Mouse (Mus musculus) midbrain, embryonic 14.5 days (tissue): ENCODE measurements around the gene Nsmce4a. TPM values are rescaled to one million over a fixed set of nuclear protein-coding genes. Genes with fewer than 3 reads are reported as not detected.

Source experiments
- ATAC-seq: fragments of 200-750 bp; cut with Nextera tagmentation; 2 replicates; pipeline ENCODE4 v1.8.0; 2017; ENCODE audit warnings: moderate number of reproducible peaks, moderate library complexity; ENCODE audit not compliant: low FRiP score, low TSS enrichment
- DNase-seq: peaks from one replicate; pipeline ENCODE4 v3.0.0-alpha.2; 2015
- H3K27ac ChIP-seq: fragments of 300-500 bp; sonication (generic); replicated peaks from 2 replicates; pipeline ENCODE4 v1.5.1; 2014; ENCODE audit warnings: mild to moderate bottlenecking, low read depth, low read length, moderate library complexity
- H3K27me3 ChIP-seq: fragments of 300-500 bp; sonication (generic); 2 replicates; pipeline ENCODE4 v1.6.1; 2014; ENCODE audit warnings: low read length, control low read depth, mixed read lengths; ENCODE audit not compliant: control insufficient read depth, insufficient read depth
- H3K36me3 ChIP-seq: fragments of 300-500 bp; sonication (generic); 2 replicates; pipeline ENCODE4 v1.6.1; 2014; ENCODE audit warnings: low read length, control low read depth; ENCODE audit not compliant: control insufficient read depth, insufficient read depth
- H3K4me1 ChIP-seq: fragments of 300-500 bp; sonication (generic); 2 replicates; pipeline ENCODE4 v1.6.1; 2014; ENCODE audit warnings: mild to moderate bottlenecking, antibody characterized with exemption, low read length, control low read depth; ENCODE audit not compliant: control insufficient read depth, insufficient read depth
- H3K4me2 ChIP-seq: fragments of 300-500 bp; sonication (generic); 2 replicates; pipeline ENCODE4 v1.6.1; 2014; ENCODE audit warnings: mild to moderate bottlenecking, low read length, moderate library complexity
- H3K4me3 ChIP-seq: fragments of 300-500 bp; sonication (generic); replicated peaks from 2 replicates; pipeline ENCODE4 v1.5.1; 2014; ENCODE audit warnings: low read depth, low read length
- H3K9ac ChIP-seq: fragments of 300-500 bp; sonication (generic); replicated peaks from 2 replicates; pipeline ENCODE4 v1.6.1; 2014; ENCODE audit warnings: mild to moderate bottlenecking, low read length, moderate library complexity
- H3K9me3 ChIP-seq: fragments of 300-500 bp; sonication (generic); 2 replicates; pipeline ENCODE4 v1.6.1; 2016; ENCODE audit warnings: low read length, control low read depth, mixed read lengths; ENCODE audit not compliant: control insufficient read depth
- WGBS: fragments of 180-500 bp; shearing (Covaris S2); extraction: QIAGEN DNeasy Blood & Tissue Kit; methylation state at CpG from one replicate; pipeline ENCODE4 v1.1.7; 2014; 5-methylcytosine and 5-hydroxymethylcytosine counted together
- polyA plus RNA-seq: library from polyadenylated mRNA; unstranded; fragments of >200 nt; fragmentation: Nextera tagmentation; extraction: Ambion mirVana; gene quantifications from 2 replicates; pipeline ENCODE4 v1.2.1, GENCODE M21; 2014

Gene Nsmce4a
- polyA plus RNA-seq, 1 experiment from 2014 or later: 114 TPM

DNA sequence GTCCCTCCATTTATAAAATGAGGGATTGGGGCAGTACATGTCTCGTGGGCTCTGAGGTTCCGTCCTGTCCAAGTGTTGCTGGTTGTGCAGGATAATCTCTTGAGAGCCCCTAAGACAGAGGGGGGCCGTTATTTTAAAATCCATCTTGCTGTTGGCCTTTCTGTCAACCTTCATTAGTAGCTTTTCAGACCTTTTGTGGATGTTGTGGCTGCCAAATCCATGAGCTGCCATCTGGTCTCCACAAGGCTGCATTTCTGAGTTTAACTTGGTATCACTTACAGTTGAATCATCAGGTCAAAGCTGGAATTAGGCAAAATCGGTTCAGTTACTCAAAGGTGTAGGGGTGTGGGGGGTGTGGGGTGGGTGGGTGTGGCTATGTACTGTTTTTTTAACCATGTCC lies 19.6 kb downstream of the Nsmce4a start:
- Histone ChIP-seq H3K36me3 (no peaks in the 10 kb centered on the region), H3K27ac (no peak overlapping the region), H3K9ac (no peak overlapping the region), H3K9me3 (no peaks in the 10 kb centered on the region), H3K4me2 (no peak overlapping the region), H3K4me3 (no peak overlapping the region), H3K4me1 (0 out of 2 replicates have a peak, but pooled peaks cover 6% of the 10 kb centered on the region), H3K27me3 (no peaks in the 10 kb centered on the region)
- DNase-seq (no peak), ATAC-seq (no peak)
- 75% methylated on average over 4 of the region's 4 CpGs for WGBS

DNA sequence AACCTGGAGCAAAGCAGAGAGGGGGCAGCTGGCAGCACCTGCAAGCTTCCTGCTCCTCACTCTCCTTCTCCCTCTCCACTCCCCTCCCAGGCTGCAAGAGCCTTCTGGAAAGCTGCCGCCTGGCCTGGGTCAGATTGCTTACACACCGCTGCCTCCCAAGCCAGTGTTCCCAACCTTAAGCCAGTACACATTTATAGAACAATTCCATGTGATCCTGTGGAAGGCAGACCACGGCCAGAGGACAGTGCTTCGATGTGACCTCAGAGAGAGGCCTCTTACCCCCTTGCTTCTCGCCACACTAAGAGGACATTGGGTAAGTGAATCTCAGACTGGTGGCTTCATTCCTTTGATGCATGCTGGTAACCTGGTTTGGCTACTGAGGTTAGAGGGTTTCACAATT lies 20.1 kb downstream of the Nsmce4a start:
- Histone ChIP-seq H3K4me2 (no peak overlapping the region), H3K4me3 (no peak overlapping the region), H3K4me1 (0 out of 2 replicates have a peak, but pooled peaks cover 6% of the 10 kb centered on the region), H3K27me3 (no peaks in the 10 kb centered on the region), H3K9ac (no peak overlapping the region), H3K9me3 (no peaks in the 10 kb centered on the region), H3K36me3 (no peaks in the 10 kb centered on the region), H3K27ac (no peak overlapping the region)
- no peak for ATAC-seq
- 65% methylated on average over 5 of the region's 5 CpGs for WGBS
- no peak for DNase-seq

DNA sequence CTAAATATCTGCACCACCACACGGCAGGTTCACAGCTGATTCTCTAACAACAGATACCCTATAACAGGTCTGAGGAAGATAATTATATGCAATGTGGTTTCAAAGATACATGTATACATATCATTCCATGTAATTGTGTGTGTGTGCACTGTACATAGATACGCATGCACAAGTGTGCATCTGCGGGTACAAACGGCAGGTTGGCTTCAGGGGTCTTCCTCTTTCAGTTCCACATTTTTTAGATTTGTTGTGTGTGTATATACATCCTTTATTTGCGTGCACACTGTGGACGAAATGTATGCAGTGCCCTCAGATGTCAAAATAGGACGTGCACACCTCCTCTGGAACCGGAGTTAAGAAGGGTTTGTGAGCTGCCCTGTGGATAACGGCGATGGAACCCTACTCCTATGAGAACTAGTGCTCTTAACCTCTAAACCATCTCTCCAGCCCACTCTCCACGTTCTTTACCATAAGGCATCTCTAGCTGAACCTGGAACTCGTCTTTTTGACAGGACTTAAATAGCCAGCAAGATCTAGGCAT lies 25.2 kb downstream of the Nsmce4a start:
- Histone ChIP-seq H3K9ac (no peak overlapping the region), H3K4me3 (no peak overlapping the region; the same call in 1 of the 2 replicates), H3K4me2 (peak overlapping the region; percentile 78; the same call in 1 of the 2 replicates), H3K9me3 (no peaks in the 10 kb centered on the region), H3K4me1 (peaks cover 8% of the 10 kb centered on the region), H3K27ac (no peak overlapping the region), H3K36me3 (peaks cover 15% of the 10 kb centered on the region; the same call in 1 of the 2 replicates), H3K27me3 (no peaks in the 10 kb centered on the region)
- ATAC-seq (no peak), DNase-seq (no peak)
- WGBS: 87% methylated on average over 12 of the region's 12 CpGs

DNA sequence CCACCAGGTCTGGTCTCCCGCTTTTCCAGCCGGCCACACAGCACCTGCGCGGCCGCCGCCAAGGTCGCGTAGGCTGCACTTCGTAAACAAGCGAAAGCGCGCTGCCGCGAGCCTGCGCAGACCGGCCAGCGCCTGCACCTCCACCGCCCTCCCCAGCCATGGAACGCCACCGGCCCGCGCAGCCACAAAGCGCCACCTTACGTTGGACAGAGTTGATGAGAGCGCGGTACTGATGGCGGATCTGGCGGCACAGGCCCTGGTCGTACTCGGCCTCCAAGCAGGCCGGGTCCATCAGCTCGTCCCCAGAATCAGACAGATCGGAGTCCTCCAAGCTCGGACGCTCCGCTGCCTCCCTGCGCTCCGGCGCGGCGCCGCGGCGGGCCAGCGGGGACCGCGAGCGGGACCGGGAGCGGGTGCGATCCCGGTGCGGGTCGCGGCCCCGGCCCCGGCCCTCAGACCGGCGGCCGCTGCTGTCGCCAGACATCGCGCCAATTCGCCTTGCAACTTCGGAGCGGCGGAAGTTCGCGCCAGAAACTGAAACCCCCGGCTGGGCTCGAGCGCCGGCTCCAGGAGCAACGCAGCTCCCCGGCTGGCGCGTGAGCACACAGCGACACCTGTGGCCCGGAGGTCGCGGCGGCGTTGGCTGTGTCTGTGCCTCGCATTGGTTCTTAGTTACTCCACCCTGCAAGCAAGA lies 26.0 kb downstream of the Nsmce4a start:
- WGBS: under 1% methylated on average over 80 of the region's 84 CpGs
- ATAC-seq: peak; percentile 93
- peak overlapping the region; percentile 95 for H3K4me3 ChIP-seq
- H3K27me3 ChIP-seq: no peaks in the 10 kb centered on the region
- peak overlapping the region; percentile 78 for H3K4me2 ChIP-seq
- H3K4me1 ChIP-seq: peaks cover 8% of the 10 kb centered on the region
- H3K27ac ChIP-seq: peak overlapping the region; percentile 95
- no peaks in the 10 kb centered on the region for H3K9me3 ChIP-seq
- H3K36me3 ChIP-seq: peaks cover 23% of the 10 kb centered on the region; the same call in 1 of the 2 replicates
- DNase-seq: peak; percentile 96
- H3K9ac ChIP-seq: peak overlapping the region; percentile 87

DNA sequence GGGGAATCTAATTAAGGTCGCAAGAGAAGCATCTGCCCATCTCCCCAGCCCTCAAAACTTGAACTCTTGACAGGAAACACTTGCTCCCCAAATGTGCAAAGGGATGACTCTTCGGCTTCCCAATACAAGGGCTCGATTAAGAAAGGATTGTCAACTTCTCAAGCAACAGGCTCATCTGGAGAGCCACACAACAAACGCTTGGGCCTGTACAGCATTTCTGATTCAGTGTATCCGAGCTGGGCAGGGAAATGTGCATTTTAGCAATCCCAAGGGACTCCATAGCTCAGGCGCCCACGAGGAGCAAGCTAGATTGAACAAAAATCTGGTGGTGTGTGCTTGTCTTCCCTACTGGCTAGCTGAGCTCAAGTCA lies 26.5 kb downstream of the Nsmce4a start:
- H3K4me1 ChIP-seq: peaks cover 8% of the 10 kb centered on the region
- no peaks in the 10 kb centered on the region for H3K27me3 ChIP-seq
- DNase-seq: no peak
- peak overlapping the region; percentile 95 for H3K4me3 ChIP-seq
- peaks cover 26% of the 10 kb centered on the region for H3K36me3 ChIP-seq
- ATAC-seq: no peak
- H3K4me2 ChIP-seq: peak overlapping the region; percentile 78
- peak overlapping the region; percentile 95 for H3K27ac ChIP-seq
- WGBS: 9% methylated on average over 7 of the region's 7 CpGs
- no peaks in the 10 kb centered on the region for H3K9me3 ChIP-seq
- peak overlapping the region; percentile 87 for H3K9ac ChIP-seq

DNA sequence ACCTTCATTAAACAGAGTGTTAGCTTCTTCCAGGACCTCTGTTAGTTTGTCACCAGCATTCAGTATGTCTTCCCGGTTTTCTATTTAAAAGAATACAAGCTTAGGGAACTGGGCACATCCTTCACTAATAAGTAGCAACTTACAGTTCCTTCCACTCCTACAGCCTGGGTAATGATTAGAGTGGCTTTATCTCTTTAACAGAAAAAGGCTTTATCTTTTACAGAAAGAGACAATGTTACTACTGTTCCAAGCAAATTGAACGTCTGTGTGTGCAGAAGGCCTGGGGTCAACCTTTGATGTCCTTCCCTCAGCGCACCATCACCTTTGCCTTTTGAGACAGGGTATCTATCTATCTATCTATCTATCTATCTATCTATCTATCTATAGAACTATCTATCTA lies 27.0 kb downstream of the Nsmce4a start:
- no peak overlapping the region; the same call in 1 of the 2 replicates for H3K27ac ChIP-seq

DNA sequence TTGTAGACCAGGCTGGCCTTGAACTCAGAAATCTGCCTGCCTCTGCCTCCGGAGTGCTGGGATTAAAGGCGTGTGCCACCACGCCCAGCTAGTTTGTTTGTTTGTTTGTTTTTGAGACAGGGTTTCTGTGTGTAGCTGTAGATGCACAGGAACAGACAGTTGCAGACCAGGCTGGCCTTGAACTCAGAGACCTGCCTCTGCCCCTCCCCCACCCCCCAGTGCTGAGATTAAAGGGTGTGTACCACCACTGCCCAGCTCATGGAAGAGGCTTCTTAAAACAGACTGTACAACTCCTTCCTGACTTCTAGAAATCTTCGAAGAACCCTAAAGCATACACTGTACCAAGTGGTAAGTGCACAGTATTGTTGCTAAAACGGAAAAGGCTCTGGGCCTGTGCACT lies 27.5 kb downstream of the Nsmce4a start:
- WGBS: 94% methylated on average over 5 of the region's 5 CpGs
- Histone ChIP-seq H3K4me1 (peaks cover 8% of the 10 kb centered on the region), H3K36me3 (peaks cover 33% of the 10 kb centered on the region), H3K9ac (peak overlapping the region; percentile 87; the same call in 1 of the 2 replicates), H3K27me3 (no peaks in the 10 kb centered on the region), H3K9me3 (no peaks in the 10 kb centered on the region), H3K27ac (no peak overlapping the region), H3K4me3 (no peak overlapping the region), H3K4me2 (peak overlapping the region; percentile 78)
- no peak for DNase-seq
- ATAC-seq: no peak

More for the DNA sequence above, 27.0 kb downstream of the Nsmce4a start:
- 65% methylated on average over 3 of the region's 3 CpGs for WGBS
- Histone ChIP-seq H3K27me3 (no peaks in the 10 kb centered on the region), H3K4me1 (peaks cover 8% of the 10 kb centered on the region), H3K9me3 (no peaks in the 10 kb centered on the region), H3K4me2 (peak overlapping the region; percentile 78), H3K36me3 (peaks cover 30% of the 10 kb centered on the region), H3K4me3 (peak overlapping the region; percentile 95), H3K9ac (peak overlapping the region; percentile 87)
- DNase-seq (no peak), ATAC-seq (no peak)

DNA sequence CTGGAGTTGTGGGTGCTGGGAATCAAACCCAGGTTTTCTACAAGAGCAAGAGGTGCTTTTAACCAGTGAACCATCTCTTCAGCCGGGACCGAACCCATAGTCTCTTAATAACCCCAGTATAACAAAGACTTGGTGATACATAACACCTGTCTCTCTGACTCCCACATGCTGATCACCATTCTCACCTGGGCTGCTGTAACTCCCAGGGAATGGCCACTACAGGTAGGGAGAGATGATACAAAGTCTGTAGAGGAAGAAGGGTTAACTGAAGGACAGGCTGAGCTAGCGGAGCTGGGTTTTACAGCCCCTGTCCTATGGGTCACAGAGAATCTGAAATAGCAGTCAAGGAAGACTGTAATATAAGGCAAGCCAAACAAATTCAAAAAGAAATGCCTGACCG lies 29.7 kb downstream of the Nsmce4a start:
- no peak overlapping the region for H3K27ac ChIP-seq

DNA sequence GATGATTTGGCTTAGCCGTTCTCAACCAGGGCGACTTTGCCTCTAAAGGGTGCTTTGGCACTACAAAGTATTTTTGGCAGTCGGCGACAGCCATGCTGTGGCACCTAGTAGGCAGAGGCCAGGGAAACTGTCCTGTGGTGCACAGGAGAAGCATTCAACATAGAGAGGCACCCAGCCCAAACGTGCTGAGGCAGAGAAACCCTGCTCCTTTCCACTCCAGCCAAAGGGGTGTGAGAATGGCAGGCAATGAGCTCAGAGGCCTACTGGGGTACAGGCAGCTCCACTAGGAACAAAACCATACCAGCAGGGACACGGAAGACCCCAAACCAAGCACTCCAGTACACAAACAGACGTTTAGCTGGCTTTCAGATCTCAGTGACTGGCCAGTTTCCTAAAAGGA lies 32.7 kb downstream of the Nsmce4a start:
- peaks cover 86% of the 10 kb centered on the region for H3K36me3 ChIP-seq
- WGBS: 91% methylated on average over 7 of the region's 7 CpGs

More for the DNA sequence above, 29.7 kb downstream of the Nsmce4a start:
- no peak overlapping the region for H3K4me2 ChIP-seq
- H3K27me3 ChIP-seq: no peaks in the 10 kb centered on the region
- ATAC-seq: no peak
- no peak for DNase-seq
- no peak overlapping the region for H3K9ac ChIP-seq
- WGBS: 96% methylated on average over 4 of the region's 4 CpGs
- no peaks in the 10 kb centered on the region for H3K9me3 ChIP-seq
- peaks cover 55% of the 10 kb centered on the region for H3K36me3 ChIP-seq
- H3K4me1 ChIP-seq: peaks cover 8% of the 10 kb centered on the region
- no peak overlapping the region for H3K4me3 ChIP-seq

More for the DNA sequence above, 32.7 kb downstream of the Nsmce4a start:
- Histone ChIP-seq H3K27ac (no peak overlapping the region), H3K9ac (no peak overlapping the region), H3K9me3 (no peaks in the 10 kb centered on the region), H3K4me2 (no peak overlapping the region), H3K4me1 (no peaks in the 10 kb centered on the region), H3K27me3 (no peaks in the 10 kb centered on the region), H3K4me3 (no peak overlapping the region)
- no peak for DNase-seq
- ATAC-seq: no peak
